7 mouse cellular contexts compared by ENCODE assay signal in genomic region chr8:83565731-83566375, GRCm38 (mm10). TPM values are rescaled to one million over a fixed set of nuclear protein-coding genes. Genes with fewer than 3 reads are reported as not detected.
DNase-seq lines count a peak whose midpoint lies in the region; ATAC-seq and TF ChIP-seq lines count a peak whose summit lies in the region.

No protein-coding gene starts in this region.

- 70% methylated on average over 9 of the region's 9 CpGs for WGBS in lung, embryonic 14.5 days
- WGBS in heart, embryonic 14.5 days, result 70% methylated on average over 9 of the region's 9 CpGs
- 73% methylated on average over 9 of the region's 9 CpGs for WGBS in liver, embryonic 11.5 days
- WGBS in neural tube, embryonic 15.5 days, result 77% methylated on average over 9 of the region's 9 CpGs

- TF ChIP-seq CTCF in lung, embryonic 14.5 days (IDR thresholded peaks at IDR 0.05; ENCODE audit: low read depth), result peak; percentile 51; the same call in 1 of the 2 replicates

- peak; percentile 13 for ATAC-seq in lung, embryonic 14.5 days (ENCODE audit: insufficient read depth)
- ATAC-seq in heart, embryonic 14.5 days (ENCODE audit: insufficient number of reproducible peaks, insufficient read depth, low FRiP score, low read depth), result no peak
- peak; percentile 44 for ATAC-seq in liver, embryonic 11.5 days (replicated peaks; ENCODE audit: low FRiP score)
- 0 out of 2 replicates have a peak, but pooled peaks have one; percentile 10 for ATAC-seq in neural tube, embryonic 15.5 days (ENCODE audit: low FRiP score)

- no peaks in the 10 kb centered on the region; the same call in 1 of the 2 replicates for H3K4me1 ChIP-seq in lung, embryonic 14.5 days (ENCODE audit: insufficient read depth)
- peaks cover 3 to 11% of the 10 kb centered on the region in 2 experiments for H3K4me1 ChIP-seq in heart, embryonic 14.5 days (ENCODE audit: control insufficient read depth in 2 of 2, insufficient read depth in 2 of 2, low read length in 2 of 2)
- peaks cover 21% of the 10 kb centered on the region for H3K4me1 ChIP-seq in liver, embryonic 11.5 days (replicated peaks; ENCODE audit: control insufficient read depth, insufficient read depth, low read length)
- peaks cover 29% of the 10 kb centered on the region for H3K4me1 ChIP-seq in neural tube, embryonic 15.5 days

- H3K27ac ChIP-seq in lung, embryonic 14.5 days (ENCODE audit: low read depth), result no peak overlapping the region
- no peak overlapping the region for H3K27ac ChIP-seq in heart, embryonic 14.5 days (replicated peaks in 1 of 2; ENCODE audit: control insufficient read depth in 1 of 2, insufficient read depth in 1 of 2, low read depth in 2 of 2, low read length in 2 of 2)
- peak overlapping the region; percentile 15; the same call in 1 of the 2 replicates for H3K27ac ChIP-seq in liver, embryonic 11.5 days (ENCODE audit: low read depth, low read length)
- no peak overlapping the region for H3K27ac ChIP-seq in neural tube, embryonic 15.5 days (replicated peaks)

- peaks cover 14% of the 10 kb centered on the region for H3K36me3 ChIP-seq in lung, embryonic 14.5 days (ENCODE audit: insufficient read depth)
- H3K36me3 ChIP-seq in heart, embryonic 14.5 days (ENCODE audit: control insufficient read depth, insufficient read depth, low read length), result peaks cover 20% of the 10 kb centered on the region
- peaks cover 5% of the 10 kb centered on the region for H3K36me3 ChIP-seq in liver, embryonic 11.5 days (ENCODE audit: control insufficient read depth, insufficient read depth, low read length)
- peaks cover 10% of the 10 kb centered on the region for H3K36me3 ChIP-seq in neural tube, embryonic 15.5 days

- peak; percentile 63 for DNase-seq in lung, embryonic 14.5 days
- DNase-seq in lung, postnatal 4 days, result no peak
- peak; percentile 33 to 62 for DNase-seq in cerebellum, postnatal 14 days
- no peak for DNase-seq in liver, embryonic 11.5 days (ENCODE audit: low spot score)
- DNase-seq in T-cell, adult 2 months (ENCODE audit: low spot score), result no peak

- peak overlapping the region; percentile 77 for H3K4me3 ChIP-seq in lung, embryonic 14.5 days (ENCODE audit: low read depth, low read length)
- peak overlapping the region in 1 of 2 experiments; percentile 86; a peak in 2 of 4 replicates for H3K4me3 ChIP-seq in heart, embryonic 14.5 days (ENCODE audit: control insufficient read depth in 1 of 2, insufficient read depth in 1 of 2, low read depth in 1 of 2, low read length in 2 of 2)
- H3K4me3 ChIP-seq in liver, embryonic 11.5 days (ENCODE audit: low read depth, low read length), result no peak overlapping the region; the same call in 1 of the 2 replicates
- no peak overlapping the region; the same call in 1 of the 2 replicates for H3K4me3 ChIP-seq in neural tube, embryonic 15.5 days (replicated peaks)

- H3K9me3 ChIP-seq in lung, embryonic 14.5 days (ENCODE audit: low read depth, low read length), result no peaks in the 10 kb centered on the region
- no peaks in the 10 kb centered on the region for H3K9me3 ChIP-seq in heart, embryonic 14.5 days (ENCODE audit: control insufficient read depth, low read length)
- no peaks in the 10 kb centered on the region for H3K9me3 ChIP-seq in liver, embryonic 11.5 days (ENCODE audit: control insufficient read depth, low read length)
- no peaks in the 10 kb centered on the region for H3K9me3 ChIP-seq in neural tube, embryonic 15.5 days (replicated peaks)

- H3K27me3 ChIP-seq in lung, embryonic 14.5 days (ENCODE audit: insufficient read depth, low read length), result no peaks in the 10 kb centered on the region
- H3K27me3 ChIP-seq in heart, embryonic 14.5 days (ENCODE audit: control insufficient read depth, insufficient read depth, low read length), result no peaks in the 10 kb centered on the region
- H3K27me3 ChIP-seq in liver, embryonic 11.5 days (replicated peaks; ENCODE audit: control insufficient read depth, insufficient read depth, low read length), result no peaks in the 10 kb centered on the region
- H3K27me3 ChIP-seq in neural tube, embryonic 15.5 days (replicated peaks), result no peaks in the 10 kb centered on the region

- H3K9ac ChIP-seq in lung, embryonic 14.5 days, result peak overlapping the region; percentile 80; the same call in 1 of the 2 replicates
- H3K9ac ChIP-seq in heart, embryonic 14.5 days (ENCODE audit: low read length), result no peak overlapping the region
- H3K9ac ChIP-seq in liver, embryonic 11.5 days (ENCODE audit: low read depth, low read length), result peak overlapping the region; percentile 31
- no peak overlapping the region for H3K9ac ChIP-seq in neural tube, embryonic 15.5 days (replicated peaks)

- H3K4me2 ChIP-seq in lung, embryonic 14.5 days, result peak overlapping the region; percentile 72
- H3K4me2 ChIP-seq in heart, embryonic 14.5 days (ENCODE audit: low read length), result peak overlapping the region; percentile 82
- H3K4me2 ChIP-seq in liver, embryonic 11.5 days, result peak overlapping the region; percentile 87; the same call in 1 of the 2 replicates
- peak overlapping the region; percentile 85; the same call in 1 of the 2 replicates for H3K4me2 ChIP-seq in neural tube, embryonic 15.5 days

RNA-seq across cellular contexts. Expression of gene Ndufb7, which starts 0.6 kb away (rescaled TPM):
- polyA plus RNA-seq in lung, embryonic 14.5 days (2014; fragmentation: Nextera tagmentation; extraction: Ambion mirVana), result 361 and 362 TPM in 2 replicates
- polyA plus RNA-seq in heart, embryonic 14.5 days (2014; fragmentation: Nextera tagmentation; extraction: Ambion mirVana), result 717 and 718 TPM in 2 replicates
- 321 and 354 TPM in 2 replicates for polyA plus RNA-seq in liver, embryonic 11.5 days (2014; fragmentation: Nextera tagmentation; extraction: Ambion mirVana)
- 344 and 362 TPM in 2 replicates for polyA plus RNA-seq in neural tube, embryonic 15.5 days (2015; fragmentation: Nextera tagmentation; extraction: Ambion mirVana)

RNA-seq across cellular contexts. Expression of gene Olfr370, which starts 30.3 kb away (rescaled TPM):
- not detected in 2 replicates for polyA plus RNA-seq in lung, embryonic 14.5 days (2014; fragmentation: Nextera tagmentation; extraction: Ambion mirVana)
- polyA plus RNA-seq in heart, embryonic 14.5 days (2014; fragmentation: Nextera tagmentation; extraction: Ambion mirVana), result not detected in 2 replicates
- polyA plus RNA-seq in liver, embryonic 11.5 days (2014; fragmentation: Nextera tagmentation; extraction: Ambion mirVana), result not detected in 2 replicates
- polyA plus RNA-seq in neural tube, embryonic 15.5 days (2015; fragmentation: Nextera tagmentation; extraction: Ambion mirVana), result not detected in 2 replicates

RNA-seq across cellular contexts. Expression of gene Tecr, which starts 41.9 kb away (rescaled TPM):
- polyA plus RNA-seq in lung, embryonic 14.5 days (2014; fragmentation: Nextera tagmentation; extraction: Ambion mirVana), result 531 and 570 TPM in 2 replicates
- polyA plus RNA-seq in heart, embryonic 14.5 days (2014; fragmentation: Nextera tagmentation; extraction: Ambion mirVana), result 461 and 507 TPM in 2 replicates
- polyA plus RNA-seq in liver, embryonic 11.5 days (2014; fragmentation: Nextera tagmentation; extraction: Ambion mirVana), result 468 and 475 TPM in 2 replicates
- polyA plus RNA-seq in neural tube, embryonic 15.5 days (2015; fragmentation: Nextera tagmentation; extraction: Ambion mirVana), result 1,464 and 1,650 TPM in 2 replicates

RNA-seq across cellular contexts. Expression of gene Dnajb1, which starts 42.1 kb away (rescaled TPM):
- 54.9 and 61.3 TPM in 2 replicates for polyA plus RNA-seq in lung, embryonic 14.5 days (2014; fragmentation: Nextera tagmentation; extraction: Ambion mirVana)
- polyA plus RNA-seq in heart, embryonic 14.5 days (2014; fragmentation: Nextera tagmentation; extraction: Ambion mirVana), result 37.0 and 38.2 TPM in 2 replicates
- polyA plus RNA-seq in liver, embryonic 11.5 days (2014; fragmentation: Nextera tagmentation; extraction: Ambion mirVana), result 75.9 and 77.1 TPM in 2 replicates
- 57.9 and 63.1 TPM in 2 replicates for polyA plus RNA-seq in neural tube, embryonic 15.5 days (2015; fragmentation: Nextera tagmentation; extraction: Ambion mirVana)

Comparison
In these comparisons a context has a peak if more than half of its experiments do, and no peak if none do; other contexts are left out.
1. DNase-seq: peak in lung, embryonic 14.5 days (single experiment) and cerebellum, postnatal 14 days (2 of 2); none in lung, postnatal 4 days (0 of 2), liver, embryonic 11.5 days (single experiment) and T-cell, adult 2 months (single experiment).
2. H3K9ac ChIP-seq: peak in lung, embryonic 14.5 days (single experiment) and liver, embryonic 11.5 days (single experiment); none in heart, embryonic 14.5 days (single experiment) and neural tube, embryonic 15.5 days (single experiment).
3. Peak in every context shown above with its lines, with median percentiles within 50 percentile points of each other: H3K4me2 ChIP-seq.